Mouse (Mus musculus): Measurements from ENCODE around the gene Clpsl2.
"Not testable (repeated sequence)": the region's sequence is repeated elsewhere in the genome, so short reads cannot be mapped to it uniquely, and the experiment has no call there.

The Clpsl2 gene

GRCm38 (mm10) chr17:28521071-28521726 lies 28.0 kb upstream of the Clpsl2 start:
- no peak for DNase-seq (ENCODE audit: low read depth)

DNA sequence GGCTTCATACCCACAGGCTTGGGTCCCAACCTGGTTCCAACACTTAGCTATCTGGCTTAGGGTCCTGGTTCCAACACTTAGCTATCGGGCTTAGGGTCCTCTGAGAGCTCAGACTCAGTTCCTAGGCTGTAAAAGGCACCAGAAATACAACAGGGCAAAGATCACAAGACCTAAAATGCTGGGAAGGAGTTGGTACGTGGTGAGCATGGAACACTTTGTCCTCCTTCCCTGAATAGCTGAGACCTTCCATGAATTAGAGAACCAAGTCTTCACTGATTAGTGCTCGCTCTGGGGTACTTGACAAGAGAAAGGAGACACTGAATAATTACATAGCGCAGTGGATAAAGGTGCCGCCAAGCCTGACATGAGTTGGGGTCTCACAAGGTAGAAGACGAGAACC lies 27.3 kb upstream of the Clpsl2 start:
- no peak for DNase-seq (ENCODE audit: low read depth)

GRCm38 (mm10) chr17:28522623-28523354 lies 26.4 kb upstream of the Clpsl2 start:
- DNase-seq (ENCODE audit: low read depth): peak; percentile 94

DNA sequence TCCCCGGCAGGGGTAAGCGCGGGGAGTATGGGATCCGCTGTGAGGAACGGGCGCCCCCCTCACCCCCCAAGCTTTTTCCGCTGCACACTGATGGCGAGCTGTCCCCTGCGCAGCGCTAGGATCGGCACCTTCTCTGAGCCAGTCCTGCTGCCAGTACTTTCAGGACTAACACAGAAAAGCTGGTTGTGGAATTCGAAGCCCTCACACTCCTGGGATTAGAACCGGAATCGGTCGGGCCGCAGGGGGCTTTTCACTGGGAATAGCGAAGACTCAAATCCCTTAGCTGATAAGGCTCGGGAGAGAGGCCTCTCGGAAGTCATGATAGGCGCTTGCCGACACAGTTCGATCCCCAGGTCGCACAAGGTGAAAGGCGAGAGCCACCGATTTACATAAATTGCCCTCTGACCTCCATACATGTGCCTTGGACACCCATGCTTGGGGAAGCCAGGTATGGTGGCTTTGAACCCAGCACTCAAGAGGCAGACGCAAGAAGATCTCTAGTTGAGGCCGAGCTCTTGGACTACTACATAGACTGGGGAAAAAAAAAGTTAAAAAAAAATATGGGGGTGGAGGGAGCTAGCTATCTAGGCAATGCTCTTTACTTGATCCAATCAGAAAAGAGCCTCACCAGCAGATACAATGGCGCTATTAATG lies 25.7 kb upstream of the Clpsl2 start:
- peak; percentile 80 for DNase-seq (ENCODE audit: low read depth)

GRCm38 (mm10) chr17:28524009-28524695 lies 25.1 kb upstream of the Clpsl2 start:
- peak; percentile 38 for DNase-seq (ENCODE audit: low read depth)

DNA sequence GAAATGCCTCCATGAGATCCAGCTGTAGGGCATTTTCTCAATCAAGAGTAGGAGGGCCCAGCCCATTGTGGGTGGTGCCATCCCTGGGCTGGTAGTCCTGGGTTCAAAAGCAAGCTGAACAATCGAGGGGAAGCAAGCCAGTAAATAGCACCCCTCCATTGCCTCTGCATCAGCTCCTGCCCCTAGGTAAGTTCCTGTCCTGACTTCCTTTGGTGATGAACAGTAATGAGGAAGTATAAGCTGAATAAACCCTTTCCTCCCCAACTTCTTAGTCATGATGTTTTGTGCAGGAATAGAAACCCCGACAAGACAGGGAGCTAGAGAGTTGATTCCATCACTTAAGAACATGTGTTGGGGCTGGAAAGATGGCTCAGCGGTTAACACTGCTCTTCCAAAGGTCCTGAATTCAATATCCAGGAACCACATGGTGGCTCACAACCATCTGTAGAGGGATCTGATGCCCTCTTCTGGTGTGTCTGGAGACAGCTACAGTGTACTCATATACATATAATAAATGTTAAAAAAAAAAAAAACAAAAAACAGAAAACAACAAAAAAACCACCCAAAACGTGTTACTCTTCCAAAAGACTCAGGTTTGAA lies 24.3 kb upstream of the Clpsl2 start:
- peak; percentile 60 for DNase-seq (ENCODE audit: low read depth)

- no peak for DNase-seq (ENCODE audit: low read depth)
Observed at GRCm38 (mm10) chr17:28527184-28528042, 21.8 kb upstream of the Clpsl2 start.

- DNase-seq (ENCODE audit: low read depth): peak; percentile 82
Observed at GRCm38 (mm10) chr17:28528043-28528351, 21.2 kb upstream of the Clpsl2 start.

GRCm38 (mm10) chr17:28529116-28529515 lies 20.1 kb upstream of the Clpsl2 start:
- DNase-seq (ENCODE audit: low read depth): no peak

- no peak for DNase-seq (ENCODE audit: low read depth)
Observed at GRCm38 (mm10) chr17:28530506-28530905, 18.7 kb upstream of the Clpsl2 start, which contains the start of gene Armc12. Gene Armc12 (plus strand): TSS chr17:28530806.

GRCm38 (mm10) chr17:28531946-28532345 lies 17.3 kb upstream of the Clpsl2 start:
- peak; percentile 69 for DNase-seq (ENCODE audit: low read depth)

- peak; percentile 64 for DNase-seq (ENCODE audit: low read depth)
Observed at GRCm38 (mm10) chr17:28532557-28532956, 16.7 kb upstream of the Clpsl2 start.

DNA sequence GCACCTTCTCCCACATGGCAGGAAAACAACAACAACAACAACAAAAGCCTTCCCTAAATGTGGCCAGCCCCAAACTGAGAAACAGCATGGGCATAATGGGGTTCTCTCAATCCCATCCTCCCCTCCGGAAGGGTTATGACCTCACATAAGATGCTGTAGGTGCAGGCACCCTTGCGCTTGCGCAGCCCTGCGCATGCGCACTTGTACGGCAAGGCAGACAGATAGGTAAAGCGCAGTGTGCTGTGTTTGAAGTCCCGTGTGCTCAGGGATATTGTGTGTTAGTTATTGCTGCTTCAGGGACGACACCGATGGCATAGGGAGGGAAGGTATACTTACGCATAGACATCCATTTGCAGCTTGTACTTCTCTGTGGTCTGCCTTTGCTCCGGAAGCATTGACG lies 15.9 kb upstream of the Clpsl2 start:
- no peak for DNase-seq (ENCODE audit: low read depth)

GRCm38 (mm10) chr17:28537881-28538280 lies 11.3 kb upstream of the Clpsl2 start:
- DNase-seq (ENCODE audit: low read depth): no peak

DNA sequence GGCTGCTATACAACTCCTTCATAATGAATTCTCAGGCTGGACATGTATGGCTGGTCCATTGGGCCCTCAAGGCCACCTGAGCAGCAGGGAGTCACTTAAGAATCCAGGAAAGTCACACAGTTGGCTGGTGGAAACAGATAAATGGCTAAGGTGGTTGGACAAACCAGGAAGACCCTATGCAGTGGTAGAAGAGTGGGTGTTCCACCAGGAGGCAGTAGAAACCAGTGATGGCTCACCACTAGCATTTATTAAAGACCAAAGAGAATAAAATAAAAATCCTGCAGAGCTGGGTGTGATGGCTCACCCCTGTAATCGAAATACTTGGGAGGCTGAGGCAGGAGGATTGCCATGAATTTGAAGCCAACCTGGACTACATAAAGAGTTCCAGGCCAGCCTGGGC lies 2.3 kb upstream of the Clpsl2 start:
- DNase-seq (ENCODE audit: low read depth): no peak

GRCm38 (mm10) chr17:28548550-28548949 lies 661 bp upstream of the Clpsl2 start:
- DNase-seq (ENCODE audit: low read depth): no peak

- peak; percentile 72 for DNase-seq (ENCODE audit: low read depth)
Observed at GRCm38 (mm10) chr17:28553040-28553793, 4.0 kb downstream of the Clpsl2 start.

- not testable (repeated sequence) for DNase-seq (ENCODE audit: low read depth)
Observed at GRCm38 (mm10) chr17:28554021-28554420, 4.8 kb downstream of the Clpsl2 start.

GRCm38 (mm10) chr17:28556635-28557396 lies 7.6 kb downstream of the Clpsl2 start:
- peak; percentile 36 for DNase-seq (ENCODE audit: low read depth)

DNA sequence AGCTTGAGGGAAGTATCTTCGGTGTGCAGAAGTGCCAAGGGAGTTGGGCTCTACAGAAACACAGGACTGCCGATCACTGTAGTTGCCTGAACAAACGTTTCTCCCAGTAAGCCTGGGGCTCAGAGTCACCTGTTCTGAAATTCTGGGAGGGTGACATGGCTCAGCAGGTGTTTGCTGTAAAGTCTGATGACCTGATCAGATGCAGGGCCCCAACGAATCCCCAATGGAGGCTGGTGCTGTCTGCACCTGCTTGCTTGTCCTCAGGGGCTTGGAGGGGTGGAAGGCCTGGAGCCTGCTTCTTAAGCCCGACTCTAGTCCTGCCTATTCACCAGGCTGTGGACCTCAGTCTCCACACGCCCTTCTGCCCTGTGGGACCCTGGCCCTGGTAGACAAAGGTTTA lies 8.6 kb downstream of the Clpsl2 start:
- DNase-seq (ENCODE audit: low read depth): no peak
